Mouse (Mus musculus): ENCODE data around the gene Shank2. TPM values are rescaled to one million over a fixed set of nuclear protein-coding genes. Genes with fewer than 3 reads are reported as not detected.

Shank2 gene
- polyA plus RNA-seq, 2 experiments: 0.59 to 0.89 TPM

DNA sequence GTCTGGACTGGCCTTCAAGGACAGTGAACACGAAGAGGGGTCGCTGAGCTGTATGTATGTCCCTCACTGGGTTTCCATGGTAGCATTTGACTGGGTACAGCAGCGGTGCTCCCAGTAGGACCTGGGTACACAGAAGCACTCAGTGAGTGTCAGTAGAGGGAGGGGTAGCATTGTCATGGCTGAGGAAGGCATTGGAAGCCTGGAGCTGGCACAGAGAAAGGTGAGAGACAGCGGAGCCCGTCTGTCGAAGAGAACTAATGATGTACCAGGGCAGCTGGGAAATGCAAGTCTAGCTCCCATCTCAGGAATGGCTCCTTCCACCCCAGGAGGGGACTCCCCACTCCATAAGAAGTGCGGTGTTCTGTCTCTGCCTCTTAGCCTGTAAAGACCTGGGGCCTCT lies 256.1 kb downstream of the Shank2 start:
- no peak for TF ChIP-seq POLR2A (IDR thresholded peaks at IDR 0.05; ENCODE audit: borderline replicate concordance, extremely low read depth, insufficient read depth, insufficient read length)
- H3K4me3 ChIP-seq (replicated peaks; ENCODE audit: low read length): no peak overlapping the region
- H3K36me3 ChIP-seq (ENCODE audit: control insufficient read depth, insufficient read depth, low read length): no peaks in the 10 kb centered on the region
- ATAC-seq (ENCODE audit: low FRiP score, low read depth) (no peak), DNase-seq (ENCODE audit: low spot score) (no peak)
- no peaks in the 10 kb centered on the region for H3K27me3 ChIP-seq (ENCODE audit: control insufficient read depth, insufficient read depth, low read length)
- H3K27ac ChIP-seq (replicated peaks; ENCODE audit: low read depth, low read length): no peak overlapping the region
- WGBS: 74% methylated on average over 7 of the region's 7 CpGs
- H3K4me2 ChIP-seq (replicated peaks; ENCODE audit: low read depth, low read length, severe bottlenecking): no peak overlapping the region
- no peak overlapping the region for H3K9ac ChIP-seq (ENCODE audit: low read depth, low read length, severe bottlenecking)
- no peaks in the 10 kb centered on the region for H3K4me1 ChIP-seq (ENCODE audit: control insufficient read depth, insufficient read depth, low read length)
- H3K9me3 ChIP-seq (ENCODE audit: control insufficient read depth, low read length): no peaks in the 10 kb centered on the region

DNA sequence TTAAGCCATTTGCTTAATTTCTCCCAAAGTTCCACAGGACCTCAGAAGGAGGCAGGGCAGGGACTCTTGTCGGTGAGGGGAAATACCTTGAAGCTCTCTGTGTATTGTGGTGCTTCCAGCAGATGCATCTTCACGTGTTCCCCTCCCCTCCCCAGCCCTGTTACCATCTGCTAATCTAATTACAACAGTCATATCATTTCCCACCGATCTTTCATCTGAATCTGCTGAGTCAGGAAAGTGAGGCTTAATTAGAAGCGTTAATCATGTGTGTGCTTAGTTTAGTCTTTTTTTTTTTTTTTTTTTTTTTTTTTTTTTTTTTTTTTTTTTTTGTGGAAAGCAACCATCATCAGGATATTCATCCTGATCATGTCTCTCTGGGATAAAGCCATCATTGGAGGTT lies 256.6 kb downstream of the Shank2 start:
- Histone ChIP-seq H3K27me3 (ENCODE audit: control insufficient read depth, insufficient read depth, low read length) (no peaks in the 10 kb centered on the region), H3K9ac (ENCODE audit: low read depth, low read length, severe bottlenecking) (no peak overlapping the region), H3K4me2 (replicated peaks; ENCODE audit: low read depth, low read length, severe bottlenecking) (no peak overlapping the region), H3K27ac (replicated peaks; ENCODE audit: low read depth, low read length) (no peak overlapping the region), H3K36me3 (ENCODE audit: control insufficient read depth, insufficient read depth, low read length) (no peaks in the 10 kb centered on the region), H3K9me3 (ENCODE audit: control insufficient read depth, low read length) (no peaks in the 10 kb centered on the region), H3K4me3 (replicated peaks; ENCODE audit: low read length) (no peak overlapping the region), H3K4me1 (ENCODE audit: control insufficient read depth, insufficient read depth, low read length) (no peaks in the 10 kb centered on the region)
- 66% methylated on average over 4 of the region's 4 CpGs for WGBS
- DNase-seq (ENCODE audit: low spot score) (no peak), ATAC-seq (ENCODE audit: low FRiP score, low read depth) (no peak)
- TF ChIP-seq POLR2A (IDR thresholded peaks at IDR 0.05; ENCODE audit: borderline replicate concordance, extremely low read depth, insufficient read depth, insufficient read length): no peak

DNA sequence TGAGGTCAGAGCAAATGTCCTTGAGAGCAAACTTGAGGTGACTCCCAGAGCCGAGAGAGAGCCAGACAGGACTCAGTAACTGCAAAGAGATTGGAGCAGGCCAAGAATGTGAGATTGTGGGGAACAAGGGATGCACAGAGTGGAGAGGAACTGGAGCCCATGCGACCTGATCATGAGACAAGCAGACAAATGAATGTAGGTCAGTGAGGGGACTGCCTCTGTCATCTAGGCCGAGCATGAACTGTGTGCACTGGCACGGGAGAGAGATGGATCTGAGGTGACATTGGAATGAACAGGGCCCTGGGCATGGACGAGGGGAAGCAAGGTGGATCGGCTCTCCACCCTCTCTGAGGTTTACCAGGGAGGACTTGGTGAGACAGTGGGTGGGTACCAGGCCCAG lies 260.9 kb downstream of the Shank2 start:
- Histone ChIP-seq H3K4me2 (replicated peaks; ENCODE audit: low read depth, low read length, severe bottlenecking) (no peak overlapping the region), H3K27me3 (ENCODE audit: control insufficient read depth, insufficient read depth, low read length) (no peaks in the 10 kb centered on the region), H3K9ac (ENCODE audit: low read depth, low read length, severe bottlenecking) (no peak overlapping the region), H3K4me3 (replicated peaks; ENCODE audit: low read length) (no peak overlapping the region), H3K36me3 (ENCODE audit: control insufficient read depth, insufficient read depth, low read length) (no peaks in the 10 kb centered on the region), H3K9me3 (ENCODE audit: control insufficient read depth, low read length) (no peaks in the 10 kb centered on the region), H3K4me1 (ENCODE audit: control insufficient read depth, insufficient read depth, low read length) (no peaks in the 10 kb centered on the region), H3K27ac (replicated peaks; ENCODE audit: low read depth, low read length) (no peak overlapping the region)
- DNase-seq (ENCODE audit: low spot score) (no peak), ATAC-seq (ENCODE audit: low FRiP score, low read depth) (no peak)
- no peak for TF ChIP-seq POLR2A (IDR thresholded peaks at IDR 0.05; ENCODE audit: borderline replicate concordance, extremely low read depth, insufficient read depth, insufficient read length)
- 84% methylated on average over 6 of the region's 6 CpGs for WGBS

DNA sequence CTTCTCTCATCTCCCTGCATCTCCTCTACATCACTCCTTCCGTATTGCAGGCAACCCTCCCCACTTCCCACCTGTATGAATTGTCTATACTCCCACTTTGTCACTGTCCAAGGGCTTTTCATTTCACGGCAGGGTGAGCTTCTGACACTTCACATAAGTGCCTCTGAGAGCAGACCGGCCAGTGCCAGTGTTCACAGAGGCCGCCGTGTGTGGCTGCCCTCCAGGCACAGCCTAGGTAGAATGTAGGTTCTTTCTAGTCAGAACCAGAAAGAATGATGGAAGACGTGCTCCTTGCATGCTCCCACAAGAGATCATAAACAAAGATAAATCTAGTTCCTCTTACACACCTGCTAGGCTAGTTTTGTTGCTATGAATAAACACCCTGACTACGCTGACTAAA lies 265.0 kb downstream of the Shank2 start:
- Histone ChIP-seq H3K9me3 (ENCODE audit: control insufficient read depth, low read length) (no peaks in the 10 kb centered on the region), H3K4me1 (ENCODE audit: control insufficient read depth, insufficient read depth, low read length) (no peaks in the 10 kb centered on the region), H3K36me3 (ENCODE audit: control insufficient read depth, insufficient read depth, low read length) (no peaks in the 10 kb centered on the region), H3K4me3 (replicated peaks; ENCODE audit: low read length) (no peak overlapping the region), H3K27me3 (ENCODE audit: control insufficient read depth, insufficient read depth, low read length) (no peaks in the 10 kb centered on the region), H3K9ac (ENCODE audit: low read depth, low read length, severe bottlenecking) (no peak overlapping the region), H3K27ac (replicated peaks; ENCODE audit: low read depth, low read length) (no peak overlapping the region), H3K4me2 (replicated peaks; ENCODE audit: low read depth, low read length, severe bottlenecking) (no peak overlapping the region)
- TF ChIP-seq POLR2A (IDR thresholded peaks at IDR 0.05; ENCODE audit: borderline replicate concordance, extremely low read depth, insufficient read depth, insufficient read length): no peak
- WGBS: 74% methylated on average over 7 of the region's 7 CpGs
- ATAC-seq (ENCODE audit: low FRiP score, low read depth): no peak
- DNase-seq (ENCODE audit: low spot score): no peak

DNA sequence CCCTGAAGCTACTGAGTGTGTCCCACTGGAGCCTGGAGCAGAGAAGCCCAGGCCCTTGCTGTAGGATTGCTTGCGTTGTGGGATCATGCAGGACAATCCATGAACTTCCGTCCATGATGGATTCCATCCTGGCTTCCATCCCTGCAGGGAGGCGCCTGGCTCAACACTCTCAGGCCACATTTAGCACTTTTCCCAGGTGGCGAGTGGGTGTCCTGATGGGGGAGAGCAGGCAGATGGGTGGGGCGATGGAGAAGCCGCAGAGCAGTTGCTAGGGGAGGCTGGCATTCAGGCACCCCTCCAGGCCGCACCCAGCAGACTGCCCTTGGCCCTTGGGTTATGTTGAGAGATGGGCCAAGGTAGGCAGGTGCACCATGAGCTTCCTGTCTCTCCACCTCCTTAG lies 266.6 kb downstream of the Shank2 start:
- H3K4me2 ChIP-seq (replicated peaks; ENCODE audit: low read depth, low read length, severe bottlenecking): no peak overlapping the region
- no peak for TF ChIP-seq POLR2A (IDR thresholded peaks at IDR 0.05; ENCODE audit: borderline replicate concordance, extremely low read depth, insufficient read depth, insufficient read length)
- WGBS: 72% methylated on average over 7 of the region's 7 CpGs

DNA sequence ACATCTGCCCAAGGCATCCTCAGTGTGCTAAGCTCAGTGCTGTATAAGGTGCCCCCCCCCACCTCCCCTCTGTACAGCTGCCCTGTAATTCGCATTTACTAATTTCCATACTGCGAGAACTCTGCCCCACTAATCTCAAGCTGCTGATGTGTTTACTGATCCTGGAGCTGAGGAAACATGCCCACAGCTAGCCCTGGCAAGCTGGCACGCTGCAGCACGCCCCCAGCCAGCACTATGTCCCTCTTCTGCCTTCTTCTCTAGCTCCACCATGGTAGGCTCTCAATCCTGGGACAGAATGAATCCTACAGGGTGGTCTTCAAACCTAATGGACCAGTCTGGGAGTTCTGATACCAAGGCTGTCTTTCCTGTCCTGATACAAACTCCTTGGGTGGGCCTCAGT lies 267.1 kb downstream of the Shank2 start:
- no peak overlapping the region for H3K4me3 ChIP-seq (replicated peaks; ENCODE audit: low read length)
- WGBS: 76% methylated on average over 4 of the region's 4 CpGs
- no peak overlapping the region for H3K9ac ChIP-seq (ENCODE audit: low read depth, low read length, severe bottlenecking)
- H3K4me2 ChIP-seq (replicated peaks; ENCODE audit: low read depth, low read length, severe bottlenecking): no peak overlapping the region
- H3K4me1 ChIP-seq (ENCODE audit: control insufficient read depth, insufficient read depth, low read length): no peaks in the 10 kb centered on the region
- TF ChIP-seq POLR2A (IDR thresholded peaks at IDR 0.05; ENCODE audit: borderline replicate concordance, extremely low read depth, insufficient read depth, insufficient read length): no peak
- H3K27ac ChIP-seq (replicated peaks; ENCODE audit: low read depth, low read length): no peak overlapping the region
- DNase-seq (ENCODE audit: low spot score) (no peak), ATAC-seq (ENCODE audit: low FRiP score, low read depth) (no peak)
- H3K9me3 ChIP-seq (ENCODE audit: control insufficient read depth, low read length): no peaks in the 10 kb centered on the region
- no peaks in the 10 kb centered on the region for H3K27me3 ChIP-seq (ENCODE audit: control insufficient read depth, insufficient read depth, low read length)
- H3K36me3 ChIP-seq (ENCODE audit: control insufficient read depth, insufficient read depth, low read length): no peaks in the 10 kb centered on the region

More for the DNA sequence above, 266.6 kb downstream of the Shank2 start:
- no peak for ATAC-seq (ENCODE audit: low FRiP score, low read depth)
- Histone ChIP-seq H3K9ac (ENCODE audit: low read depth, low read length, severe bottlenecking) (no peak overlapping the region), H3K27me3 (ENCODE audit: control insufficient read depth, insufficient read depth, low read length) (no peaks in the 10 kb centered on the region), H3K4me1 (ENCODE audit: control insufficient read depth, insufficient read depth, low read length) (no peaks in the 10 kb centered on the region), H3K36me3 (ENCODE audit: control insufficient read depth, insufficient read depth, low read length) (no peaks in the 10 kb centered on the region), H3K27ac (replicated peaks; ENCODE audit: low read depth, low read length) (no peak overlapping the region), H3K9me3 (ENCODE audit: control insufficient read depth, low read length) (no peaks in the 10 kb centered on the region), H3K4me3 (replicated peaks; ENCODE audit: low read length) (no peak overlapping the region)
- no peak for DNase-seq (ENCODE audit: low spot score)

Measured in limb, embryonic 14.5 days (tissue).